Mouse (Mus musculus) neural tube, embryonic 15.5 days (tissue): Measurements from ENCODE around the gene Lrmda. TPM values are rescaled to one million over a fixed set of nuclear protein-coding genes. Genes with fewer than 3 reads are reported as not detected.

Experiments used
- ATAC-seq: fragments of 200-750 bp; cut with Nextera tagmentation; 2 replicates; pipeline ENCODE4 v1.8.0; 2017; ENCODE audit warnings: mild to moderate bottlenecking, moderate TSS enrichment, moderate library complexity; ENCODE audit not compliant: low FRiP score
- H3K27ac ChIP-seq: fragments of 300-500 bp; sonication (generic); replicated peaks from 2 replicates; pipeline ENCODE4 v1.5.1; 2015; ENCODE audit warnings: mild to moderate bottlenecking, inconsistent platforms
- H3K27me3 ChIP-seq: fragments of 300-500 bp; sonication (generic); replicated peaks from 2 replicates; pipeline ENCODE4 v1.6.1; 2015; ENCODE audit warnings: inconsistent platforms
- H3K36me3 ChIP-seq: fragments of 300-500 bp; sonication (generic); 2 replicates; pipeline ENCODE4 v1.6.1; 2015; ENCODE audit warnings: inconsistent platforms
- H3K4me1 ChIP-seq: fragments of 300-500 bp; sonication (generic); 2 replicates; pipeline ENCODE4 v1.6.1; 2015; ENCODE audit warnings: inconsistent platforms
- H3K4me2 ChIP-seq: fragments of 300-500 bp; sonication (generic); 2 replicates; pipeline ENCODE4 v1.6.1; 2015; ENCODE audit warnings: inconsistent platforms, mild to moderate bottlenecking, moderate library complexity
- H3K4me3 ChIP-seq: fragments of 300-500 bp; sonication (generic); replicated peaks from 2 replicates; pipeline ENCODE4 v1.5.1; 2015; ENCODE audit warnings: mild to moderate bottlenecking, inconsistent platforms
- H3K9ac ChIP-seq: fragments of 300-500 bp; sonication (generic); replicated peaks from 2 replicates; pipeline ENCODE4 v1.6.1; 2015; ENCODE audit warnings: mild to moderate bottlenecking, inconsistent platforms
- H3K9me3 ChIP-seq: fragments of 300-500 bp; sonication (generic); replicated peaks from 2 replicates; pipeline ENCODE4 v1.6.1; 2016; ENCODE audit warnings: inconsistent platforms
- WGBS: fragments of 180-500 bp; shearing (Covaris S2); methylation state at CpG from one replicate; pipeline ENCODE4 v1.1.7; 2015; ENCODE audit warnings: mixed read lengths; 5-methylcytosine and 5-hydroxymethylcytosine counted together
- polyA plus RNA-seq: library from polyadenylated mRNA; unstranded; fragments of >200 nt; fragmentation: Nextera tagmentation; extraction: Ambion mirVana; gene quantifications from 2 replicates; pipeline ENCODE4 v1.2.1, GENCODE M21; 2015

Lrmda gene
- polyA plus RNA-seq, 1 experiment from 2014 or later, result 0.68 TPM

- ATAC-seq, result no peak
- peaks cover 4% of the 10 kb centered on the region; the same call in 1 of the 2 replicates for H3K4me1 ChIP-seq
Observed at GRCm38 (mm10) chr14:22510531-22510785, 490.9 kb downstream of the Lrmda start.

GRCm38 (mm10) chr14:22514362-22515084 is 495.0 kb downstream of the Lrmda start:
- Histone ChIP-seq H3K27me3 (no peaks in the 10 kb centered on the region), H3K36me3 (no peaks in the 10 kb centered on the region), H3K4me3 (no peak overlapping the region), H3K4me2 (no peak overlapping the region), H3K9me3 (no peaks in the 10 kb centered on the region), H3K9ac (no peak overlapping the region), H3K27ac (no peak overlapping the region), H3K4me1 (no peaks in the 10 kb centered on the region)
- ATAC-seq, result no peak
- 50% methylated on average over 5 of the region's 5 CpGs for WGBS

More at GRCm38 (mm10) chr14:22510531-22510785, 490.9 kb downstream of the Lrmda start:
- Histone ChIP-seq H3K36me3 (no peaks in the 10 kb centered on the region), H3K27ac (no peak overlapping the region), H3K9ac (no peak overlapping the region), H3K4me2 (no peak overlapping the region), H3K9me3 (no peaks in the 10 kb centered on the region), H3K4me3 (no peak overlapping the region), H3K27me3 (no peaks in the 10 kb centered on the region)

GRCm38 (mm10) chr14:22530706-22531105 is 511.2 kb downstream of the Lrmda start:
- no peaks in the 10 kb centered on the region for H3K27me3 ChIP-seq
- no peak overlapping the region for H3K27ac ChIP-seq
- no peaks in the 10 kb centered on the region for H3K36me3 ChIP-seq
- no peaks in the 10 kb centered on the region for H3K4me1 ChIP-seq
- no peaks in the 10 kb centered on the region for H3K9me3 ChIP-seq
- H3K4me2 ChIP-seq, result no peak overlapping the region
- WGBS, result 71% methylated on average over 3 of the region's 3 CpGs
- no peak overlapping the region for H3K4me3 ChIP-seq
- no peak for ATAC-seq
- H3K9ac ChIP-seq, result no peak overlapping the region

- Histone ChIP-seq H3K27me3 (no peaks in the 10 kb centered on the region), H3K4me2 (no peak overlapping the region), H3K4me1 (no peaks in the 10 kb centered on the region), H3K4me3 (no peak overlapping the region), H3K36me3 (no peaks in the 10 kb centered on the region), H3K27ac (no peak overlapping the region), H3K9me3 (no peaks in the 10 kb centered on the region), H3K9ac (no peak overlapping the region)
- no peak for ATAC-seq
- 89% methylated on average over 3 of the region's 3 CpGs for WGBS
Observed at GRCm38 (mm10) chr14:22533501-22533900, 514.0 kb downstream of the Lrmda start.

- H3K4me2 ChIP-seq, result no peak overlapping the region
- no peak overlapping the region for H3K4me3 ChIP-seq
- H3K36me3 ChIP-seq, result no peaks in the 10 kb centered on the region
- no peak; the same call in 1 of the 2 replicates for ATAC-seq
- no peaks in the 10 kb centered on the region for H3K9me3 ChIP-seq
- WGBS, result 33% methylated on average over 8 of the region's 8 CpGs
- H3K9ac ChIP-seq, result no peak overlapping the region
- no peaks in the 10 kb centered on the region for H3K27me3 ChIP-seq
- peaks cover 12% of the 10 kb centered on the region for H3K4me1 ChIP-seq
- H3K27ac ChIP-seq, result no peak overlapping the region
Observed at GRCm38 (mm10) chr14:22545887-22546675, 526.6 kb downstream of the Lrmda start.

- no peaks in the 10 kb centered on the region for H3K9me3 ChIP-seq
- no peaks in the 10 kb centered on the region for H3K36me3 ChIP-seq
- H3K27me3 ChIP-seq, result no peaks in the 10 kb centered on the region
- H3K4me1 ChIP-seq, result peaks cover 12% of the 10 kb centered on the region
- no peak overlapping the region for H3K4me2 ChIP-seq
- H3K4me3 ChIP-seq, result no peak overlapping the region
- H3K9ac ChIP-seq, result no peak overlapping the region
- H3K27ac ChIP-seq, result no peak overlapping the region
- ATAC-seq, result no peak
- WGBS, result 24% methylated on average over 4 of the region's 4 CpGs
Observed at GRCm38 (mm10) chr14:22546676-22546984, 527.1 kb downstream of the Lrmda start.

GRCm38 (mm10) chr14:22548286-22548685 is 528.8 kb downstream of the Lrmda start:
- no peaks in the 10 kb centered on the region for H3K36me3 ChIP-seq
- H3K27me3 ChIP-seq, result no peaks in the 10 kb centered on the region
- H3K9me3 ChIP-seq, result no peaks in the 10 kb centered on the region
- no peak overlapping the region for H3K4me2 ChIP-seq
- H3K27ac ChIP-seq, result no peak overlapping the region
- ATAC-seq, result no peak
- H3K9ac ChIP-seq, result no peak overlapping the region
- 47% methylated on average over 2 of the region's 2 CpGs for WGBS
- no peak overlapping the region for H3K4me3 ChIP-seq
- H3K4me1 ChIP-seq, result peaks cover 12% of the 10 kb centered on the region

GRCm38 (mm10) chr14:22549166-22549565 is 529.7 kb downstream of the Lrmda start:
- no peak for ATAC-seq

GRCm38 (mm10) chr14:22552358-22552757 is 532.8 kb downstream of the Lrmda start:
- ATAC-seq, result no peak
- Histone ChIP-seq H3K4me2 (no peak overlapping the region), H3K4me1 (no peaks in the 10 kb centered on the region), H3K9ac (no peak overlapping the region), H3K27me3 (no peaks in the 10 kb centered on the region), H3K27ac (no peak overlapping the region), H3K4me3 (no peak overlapping the region), H3K36me3 (no peaks in the 10 kb centered on the region), H3K9me3 (no peaks in the 10 kb centered on the region)
- WGBS, result 83% methylated on average over 4 of the region's 4 CpGs

More at GRCm38 (mm10) chr14:22549166-22549565, 529.7 kb downstream of the Lrmda start:
- WGBS, result 86% methylated on average over 2 of the region's 2 CpGs
- Histone ChIP-seq H3K9ac (no peak overlapping the region), H3K36me3 (no peaks in the 10 kb centered on the region), H3K27ac (no peak overlapping the region), H3K4me1 (peaks cover 12% of the 10 kb centered on the region), H3K27me3 (no peaks in the 10 kb centered on the region), H3K4me3 (no peak overlapping the region), H3K9me3 (no peaks in the 10 kb centered on the region), H3K4me2 (no peak overlapping the region)

- Histone ChIP-seq H3K4me2 (no peak overlapping the region), H3K9ac (no peak overlapping the region), H3K27me3 (no peaks in the 10 kb centered on the region), H3K9me3 (no peaks in the 10 kb centered on the region), H3K27ac (no peak overlapping the region), H3K36me3 (no peaks in the 10 kb centered on the region), H3K4me3 (no peak overlapping the region), H3K4me1 (no peaks in the 10 kb centered on the region)
- no peak for ATAC-seq
- WGBS, result 39% methylated on average over 3 of the region's 3 CpGs
Observed at GRCm38 (mm10) chr14:22552841-22553240, 533.3 kb downstream of the Lrmda start.

- WGBS, result 95% methylated on average over 3 of the region's 3 CpGs
- Histone ChIP-seq H3K4me3 (no peak overlapping the region), H3K36me3 (no peaks in the 10 kb centered on the region), H3K9me3 (no peaks in the 10 kb centered on the region), H3K27ac (no peak overlapping the region), H3K27me3 (no peaks in the 10 kb centered on the region), H3K4me1 (no peaks in the 10 kb centered on the region), H3K9ac (no peak overlapping the region), H3K4me2 (no peak overlapping the region)
- no peak for ATAC-seq
Observed at GRCm38 (mm10) chr14:22553717-22554116, 534.2 kb downstream of the Lrmda start.

- H3K36me3 ChIP-seq, result no peaks in the 10 kb centered on the region
- no peak overlapping the region for H3K4me3 ChIP-seq
- H3K4me2 ChIP-seq, result no peak overlapping the region
- no peaks in the 10 kb centered on the region for H3K9me3 ChIP-seq
- peaks cover 23% of the 10 kb centered on the region for H3K4me1 ChIP-seq
- H3K9ac ChIP-seq, result no peak overlapping the region
- no peak for ATAC-seq
- H3K27ac ChIP-seq, result no peak overlapping the region
- WGBS, result 87% methylated on average over 5 of the region's 5 CpGs
- peaks cover 10% of the 10 kb centered on the region; the same call in 1 of the 2 replicates for H3K27me3 ChIP-seq
Observed at GRCm38 (mm10) chr14:22572486-22572885, 553.0 kb downstream of the Lrmda start.
